Mouse (Mus musculus) gastrocnemius, postnatal 10 days (tissue): ENCODE data around the gene Axin2. TPM values are rescaled to one million over a fixed set of nuclear protein-coding genes. Genes with fewer than 3 reads are reported as not detected.

Experiments used
- DNase-seq: peaks from one replicate; pipeline ENCODE4 v3.0.0; 2021; ENCODE audit warnings: mixed read lengths
- total RNA-seq, 2 experiments: library from RNA; stranded (reverse); gene quantifications; 2 replicates each; pipeline ENCODE4 v1.2.3; 2021

The Axin2 gene
- total RNA-seq, 2 experiments from 2014 or later, result 10.8 to 18.6 TPM

DNA sequence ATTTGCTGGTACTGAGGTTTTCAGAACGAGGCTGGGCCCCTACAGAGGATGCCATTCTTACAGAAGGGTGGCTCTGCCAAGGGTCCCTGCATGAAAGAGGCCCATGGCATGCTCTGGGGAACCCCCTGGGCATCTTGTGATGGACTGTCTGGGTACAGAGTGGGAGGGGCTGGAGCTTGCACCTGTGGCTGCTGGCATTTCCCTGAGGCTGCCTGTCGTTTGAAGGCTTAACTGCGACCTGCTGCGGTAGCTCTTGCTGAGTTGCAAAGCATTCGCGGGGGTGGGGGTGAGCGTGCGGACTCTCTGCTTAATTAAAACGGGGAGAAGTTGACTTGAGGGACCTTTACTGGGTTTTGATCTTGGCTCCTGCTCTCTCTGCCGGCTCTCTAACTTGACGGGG is 55.4 kb downstream of the Axin2 start:
- no peak for DNase-seq

DNA sequence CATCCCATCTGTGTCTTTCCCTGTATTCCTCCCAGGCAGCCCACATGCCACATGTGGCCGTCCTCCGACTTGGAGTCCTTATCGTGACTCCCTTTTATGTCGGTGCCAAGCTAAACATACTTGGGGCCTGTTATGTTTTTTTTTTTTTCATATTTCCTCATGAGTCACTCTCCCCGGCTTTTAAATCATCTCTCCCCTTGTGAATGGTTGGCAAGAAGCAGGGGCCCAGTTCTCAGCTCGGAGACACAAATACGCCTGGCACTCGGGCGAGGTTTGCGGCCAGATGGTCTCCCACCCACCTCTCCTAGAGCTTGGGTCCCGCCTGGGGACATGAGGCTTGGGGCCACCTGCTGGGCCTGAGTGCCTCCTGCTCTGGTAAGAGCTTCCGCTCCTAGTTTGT is 60.4 kb downstream of the Axin2 start:
- no peak for DNase-seq

DNA sequence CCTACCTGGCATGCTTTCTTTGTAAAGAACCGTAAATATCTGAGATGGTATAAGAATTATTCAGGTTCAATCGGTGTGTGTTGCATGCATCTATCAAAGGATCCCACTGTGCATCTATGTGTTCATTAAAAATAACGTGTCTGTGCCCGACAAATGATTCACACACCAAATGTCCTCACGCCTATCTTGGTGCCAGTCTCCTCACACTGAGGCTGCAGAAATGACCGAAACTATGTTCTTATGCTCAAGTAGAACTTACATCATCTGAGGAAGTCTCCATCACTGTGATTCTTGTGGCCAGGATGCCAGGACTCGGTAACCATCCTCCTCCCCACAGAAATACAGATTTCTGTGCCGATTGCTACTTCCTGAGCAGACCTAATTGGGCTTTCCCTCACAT is 60.9 kb downstream of the Axin2 start:
- no peak for DNase-seq

DNA sequence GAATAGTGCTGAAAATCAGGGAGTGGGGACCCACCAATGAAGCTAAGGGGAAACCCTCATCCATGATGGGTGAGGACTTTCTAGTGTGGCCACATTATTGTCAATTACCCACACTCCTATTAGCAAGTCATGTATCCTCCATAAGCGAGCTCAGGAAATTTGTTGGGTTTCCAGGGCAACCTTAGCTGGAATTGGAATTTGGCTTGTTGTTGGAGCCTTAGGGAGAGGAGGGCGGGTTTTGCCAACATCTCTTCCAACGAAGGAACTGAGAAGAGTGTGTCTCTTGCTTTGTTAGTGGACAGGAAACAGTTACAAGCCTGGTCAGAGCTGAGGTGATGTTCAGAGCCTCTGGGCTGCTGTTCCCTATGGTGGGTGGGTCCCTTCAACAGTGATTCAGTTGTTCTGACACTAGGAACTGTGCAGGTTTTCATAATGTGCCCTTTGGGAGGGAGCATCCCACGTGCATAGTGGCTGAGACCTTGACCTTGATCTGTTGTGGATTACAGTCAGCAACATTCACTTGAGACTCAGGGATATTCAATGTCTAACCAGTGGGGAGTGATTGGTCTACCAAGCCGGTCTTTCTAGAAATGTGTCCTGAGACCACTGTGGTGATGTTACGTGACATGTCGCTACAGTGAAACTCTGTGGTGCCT is 63.4 kb downstream of the Axin2 start:
- DNase-seq, result no peak

DNA sequence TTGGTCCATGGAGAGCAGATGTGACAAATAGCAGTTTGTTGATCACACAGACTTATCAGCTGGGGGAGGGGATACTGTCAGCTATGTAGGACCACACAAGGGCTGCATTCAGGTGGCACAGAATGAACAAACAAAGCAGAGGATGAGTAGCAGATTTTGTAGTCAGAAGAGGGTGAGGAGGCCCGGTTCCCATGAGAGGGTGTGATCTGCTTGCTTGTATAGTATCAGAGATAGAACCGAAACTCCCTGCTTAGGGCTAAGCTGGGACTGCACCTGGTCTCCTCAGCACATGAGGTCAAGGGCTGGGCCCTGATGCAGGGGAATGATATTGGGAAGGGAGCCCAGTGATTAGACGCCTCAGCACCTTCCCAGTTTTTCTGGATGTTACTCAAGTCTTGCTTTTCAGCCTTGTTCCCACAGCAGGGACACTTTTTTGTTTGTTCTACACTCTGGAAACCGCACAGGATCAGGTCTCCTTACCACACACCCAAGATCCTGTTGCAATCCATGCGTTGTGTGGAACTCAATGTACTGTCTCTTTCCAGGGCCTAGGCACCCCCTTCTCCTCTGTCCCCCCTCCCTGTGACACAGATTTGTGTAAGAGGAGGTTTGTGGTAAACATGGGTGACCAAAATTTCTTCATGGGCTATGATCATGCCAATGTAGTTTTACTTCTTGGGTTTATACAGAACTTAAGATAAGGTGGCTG is 64.7 kb downstream of the Axin2 start:
- DNase-seq, result no peak

DNA sequence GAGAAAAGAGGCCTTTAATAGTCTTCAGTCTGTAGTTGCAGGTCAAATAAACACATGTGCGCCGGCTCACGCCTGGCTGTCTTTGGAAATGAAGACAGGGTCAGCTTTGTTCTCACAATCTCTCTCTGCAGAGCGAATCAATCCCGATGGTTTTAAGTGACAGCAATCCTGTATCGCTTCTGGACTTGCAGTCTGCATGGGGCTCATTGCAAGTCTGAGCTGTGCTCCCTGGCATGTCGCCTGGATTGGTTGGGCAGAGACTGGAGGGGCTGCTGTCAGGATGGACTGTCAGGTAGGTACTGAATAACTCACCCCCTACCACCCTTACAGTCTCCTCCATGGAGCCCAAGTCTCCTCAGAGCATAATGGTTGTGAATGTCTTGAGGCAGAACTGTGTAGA is 65.7 kb downstream of the Axin2 start:
- DNase-seq, result no peak

DNA sequence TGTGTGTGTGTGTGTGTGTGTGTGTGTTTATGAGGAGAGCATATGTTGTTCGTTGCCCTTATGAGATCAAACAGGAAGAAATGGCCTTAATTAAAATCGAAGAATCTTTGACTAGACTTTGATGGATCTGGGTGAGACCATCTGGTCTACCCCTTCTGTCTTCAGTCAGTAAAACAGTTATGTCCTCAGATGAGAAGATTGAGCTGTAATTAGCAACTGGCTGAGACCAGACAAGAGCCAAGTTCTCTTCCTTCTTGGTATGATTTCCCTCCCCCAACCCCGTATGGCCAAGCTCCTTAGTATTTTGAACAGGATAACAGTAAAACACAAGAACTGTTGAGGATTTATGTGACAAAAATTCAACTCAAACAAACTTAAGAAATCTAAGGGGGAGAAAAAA is 67.1 kb downstream of the Axin2 start:
- no peak for DNase-seq

DNA sequence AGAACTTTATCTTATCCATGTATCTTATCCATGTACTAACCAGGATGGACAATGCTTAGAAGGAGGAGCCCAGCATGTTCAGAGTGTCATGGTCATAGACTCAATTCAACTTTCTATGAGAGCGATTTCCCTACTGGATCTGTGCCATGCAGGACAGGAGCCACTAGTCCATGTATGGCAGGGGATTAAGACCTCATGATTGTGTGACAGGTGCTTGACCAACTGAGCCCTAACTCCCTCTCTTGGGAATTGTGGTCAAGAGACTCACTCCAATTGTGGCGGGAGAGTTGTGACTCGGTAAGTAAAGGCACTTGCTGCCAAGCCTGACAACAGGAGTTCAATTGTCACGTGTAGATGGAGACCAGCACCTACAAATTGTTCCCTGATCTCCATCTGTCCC is 67.6 kb downstream of the Axin2 start:
- no peak for DNase-seq

DNA sequence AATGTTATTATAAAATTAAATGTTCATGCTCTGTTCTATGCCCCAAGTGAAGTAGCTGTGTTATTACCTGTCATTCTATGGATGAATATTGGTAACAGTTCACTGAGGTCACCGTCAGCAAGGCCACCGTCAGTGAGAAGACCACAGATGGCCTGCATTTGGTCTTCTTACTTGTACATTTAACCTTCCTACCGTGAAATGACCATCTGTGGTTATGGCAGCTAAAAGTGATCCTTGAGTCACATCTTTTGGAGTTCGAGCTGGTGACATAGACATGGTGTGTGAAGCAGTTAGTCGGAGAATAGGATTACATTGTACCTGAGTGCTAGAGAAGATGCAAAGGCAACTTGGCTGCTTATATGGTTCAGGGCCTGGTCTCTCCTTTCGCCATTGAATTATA is 68.1 kb downstream of the Axin2 start:
- no peak for DNase-seq

DNA sequence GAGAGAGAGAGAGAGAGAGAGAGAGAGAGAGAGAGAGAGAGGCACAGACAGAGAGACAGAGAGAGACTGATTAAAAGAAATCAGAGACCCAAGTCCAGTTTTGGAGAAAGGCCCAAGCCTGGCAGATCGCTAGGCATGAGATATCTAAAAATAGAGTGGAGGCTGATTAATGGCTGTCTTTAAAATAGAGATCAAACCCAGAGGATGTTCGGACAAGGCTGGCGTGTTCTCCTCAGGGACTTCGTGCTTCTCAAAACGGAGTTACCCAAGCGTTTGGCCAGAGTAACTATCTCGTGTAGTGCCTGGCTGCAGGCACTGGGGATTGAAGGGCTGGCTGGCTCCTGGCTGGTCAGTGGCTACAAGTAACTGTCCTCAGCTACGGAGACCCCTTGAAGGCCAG is 69.8 kb downstream of the Axin2 start:
- DNase-seq, result peak; percentile 27

DNA sequence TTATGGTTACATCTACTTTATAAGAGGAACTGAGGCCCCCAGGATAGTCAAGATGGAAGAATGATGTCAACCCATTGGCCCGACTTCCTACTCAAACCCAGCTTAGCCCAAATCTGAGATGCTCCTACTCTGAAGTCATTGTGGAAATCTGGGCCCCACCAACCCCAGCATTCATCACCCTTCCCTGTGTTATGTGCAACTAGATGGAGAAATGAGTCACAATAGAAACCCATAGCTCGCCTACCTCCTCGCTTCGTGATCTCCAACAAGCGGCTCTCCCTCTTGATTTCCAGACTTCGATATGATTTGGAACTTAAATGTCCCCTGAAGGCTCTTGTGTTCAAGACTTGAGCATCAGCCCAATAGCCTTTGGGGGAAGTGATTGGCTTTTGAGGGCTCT is 73.3 kb downstream of the Axin2 start:
- DNase-seq, result no peak

DNA sequence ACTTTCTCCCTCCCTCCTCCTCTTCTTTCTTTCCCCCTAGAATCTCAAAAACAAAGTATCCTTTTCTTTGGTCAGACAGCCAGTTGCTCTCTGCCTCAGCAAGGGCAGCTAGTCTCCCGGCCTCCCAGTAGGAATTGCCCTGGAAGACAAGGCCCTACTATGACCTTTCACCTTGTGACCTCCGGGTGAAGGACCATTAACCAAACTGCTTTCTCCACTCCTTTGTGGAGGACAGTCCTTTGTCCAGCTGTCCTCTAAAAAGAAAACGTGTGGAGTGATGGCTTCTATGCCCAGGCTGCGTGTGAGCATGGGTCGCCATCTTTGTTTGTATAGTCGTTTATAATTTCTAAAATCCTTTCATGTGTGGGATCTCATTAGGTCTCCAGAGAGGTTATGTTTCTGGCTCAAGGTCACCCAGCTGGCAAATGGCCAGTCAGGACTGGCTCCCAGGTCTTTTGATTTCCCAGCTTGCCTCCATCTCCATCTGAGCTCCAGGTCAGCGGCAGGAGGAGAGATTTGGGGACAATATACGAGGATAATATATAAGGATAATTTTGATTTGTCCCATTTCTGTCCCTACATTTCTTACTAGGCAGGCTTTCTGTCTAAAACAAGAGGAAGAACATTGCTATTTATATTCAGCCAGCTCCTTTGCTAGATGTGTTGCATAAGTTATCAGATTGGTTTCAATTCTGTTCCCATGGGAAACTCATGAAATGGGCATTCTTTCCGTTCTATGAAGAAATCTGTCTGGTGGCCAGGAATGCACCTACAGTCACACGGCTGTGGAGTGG is 75.2 kb downstream of the Axin2 start:
- DNase-seq, result no peak

DNA sequence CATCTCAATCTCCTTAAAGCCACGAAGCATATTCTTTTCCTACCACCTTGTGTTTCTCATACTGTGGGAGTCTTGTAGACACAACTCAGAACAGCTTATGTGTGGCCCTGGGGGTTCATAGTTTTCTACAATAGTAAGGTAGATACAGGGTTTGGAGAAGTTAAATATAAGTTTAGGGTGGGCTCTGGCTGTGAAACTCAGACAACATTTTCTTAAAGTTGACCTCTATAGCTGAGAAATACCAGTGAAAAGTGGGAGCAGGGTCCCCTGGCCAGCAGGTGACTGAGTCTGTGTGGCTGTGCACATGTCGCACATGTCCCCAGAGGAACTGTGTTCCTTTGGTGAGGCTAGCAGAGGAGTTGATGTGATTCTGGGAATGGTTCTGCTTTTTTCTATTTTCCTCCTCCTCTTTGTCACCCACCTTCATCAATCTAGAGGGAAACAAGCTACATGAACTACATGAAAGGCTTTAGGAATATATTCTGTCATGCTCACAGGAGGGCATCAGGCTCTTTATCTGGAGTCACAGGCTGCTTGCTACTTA is 75.9 kb downstream of the Axin2 start:
- no peak for DNase-seq

DNA sequence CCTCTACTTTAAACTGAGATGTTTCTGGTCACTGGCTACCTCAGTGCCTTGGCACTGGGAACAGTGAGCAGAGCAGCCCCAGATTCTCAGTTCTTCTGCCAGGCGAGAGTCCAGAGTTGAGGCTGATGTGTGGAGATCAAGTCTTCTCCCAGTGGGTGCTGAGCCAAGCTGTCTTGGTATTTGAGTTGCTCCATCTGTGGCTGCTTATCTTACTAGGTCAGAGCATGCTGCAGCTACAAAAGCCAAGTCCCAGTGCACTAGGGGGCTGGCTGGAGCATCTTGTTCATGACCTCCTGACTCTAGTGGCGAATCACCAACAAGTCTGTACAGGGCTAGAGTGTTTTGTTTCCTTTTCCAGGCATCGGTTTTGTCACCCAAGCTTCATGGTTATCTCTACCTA is 77.7 kb downstream of the Axin2 start:
- no peak for DNase-seq

Other genes with a start within 250 kb of the Axin2 start
- gene E030025P04Rik, start 224.0 kb downstream of the Axin2 start, total RNA-seq, result not detected